Mouse (Mus musculus): Measurements from ENCODE around the gene Megf11.

Gene Megf11

GRCm38 (mm10) chr9:64565915-64566314, 180.5 kb downstream of the Megf11 start:
- DNase-seq (ENCODE audit: low spot score): no peak

- DNase-seq (ENCODE audit: low spot score): no peak
These were observed 180.9 kb downstream of the Megf11 start for GRCm38 (mm10) chr9:64566376-64566775.

GRCm38 (mm10) chr9:64567482-64567881, 182.1 kb downstream of the Megf11 start:
- DNase-seq (ENCODE audit: low spot score): no peak

GRCm38 (mm10) chr9:64568467-64569260, 183.2 kb downstream of the Megf11 start:
- DNase-seq (ENCODE audit: low spot score): no peak

DNA sequence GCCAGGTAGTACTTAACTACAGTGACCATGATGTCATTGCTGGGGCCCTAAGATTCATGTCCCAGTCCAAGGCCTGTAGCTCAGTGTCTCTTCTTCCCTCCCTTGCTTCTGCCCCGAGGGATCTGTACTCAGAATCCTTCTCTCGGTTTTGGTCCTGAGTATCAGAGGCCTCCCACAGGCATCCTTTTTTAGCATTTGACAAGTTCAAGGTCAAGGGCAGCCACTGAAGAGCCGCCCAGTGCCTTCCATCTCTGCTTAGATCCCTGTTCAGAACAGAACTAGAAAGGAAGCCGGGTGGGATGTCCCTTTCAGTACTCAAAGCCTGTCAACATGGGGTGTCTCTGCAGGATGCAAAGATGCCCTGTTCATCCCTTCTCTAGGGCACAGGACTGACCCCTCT, 185.0 kb downstream of the Megf11 start:
- no peak for DNase-seq (ENCODE audit: low spot score)

DNA sequence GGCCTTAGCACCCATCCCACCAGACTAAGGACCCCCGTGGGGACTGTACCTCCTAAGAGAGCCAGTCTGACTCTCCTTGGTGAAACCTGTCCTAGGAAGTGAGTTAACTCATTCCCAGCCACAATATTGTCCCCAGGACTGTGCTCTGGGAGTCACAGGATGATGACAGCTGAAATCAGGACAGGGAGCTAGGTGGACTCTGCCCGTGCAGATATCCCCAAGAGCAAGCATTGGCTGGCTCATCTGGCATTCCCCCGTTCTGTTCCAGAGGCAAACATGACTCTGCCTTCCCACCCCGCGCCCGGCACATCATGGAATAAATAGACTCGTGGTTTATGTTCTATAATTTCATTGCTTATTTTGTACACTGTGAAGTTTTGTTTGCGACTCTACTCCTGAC, 185.7 kb downstream of the Megf11 start:
- DNase-seq (ENCODE audit: low spot score): no peak

- DNase-seq (ENCODE audit: low spot score): no peak
These were observed 187.3 kb downstream of the Megf11 start for GRCm38 (mm10) chr9:64572629-64573190.

GRCm38 (mm10) chr9:64575658-64576057, 190.2 kb downstream of the Megf11 start:
- no peak for DNase-seq (ENCODE audit: low spot score)

- no peak for DNase-seq (ENCODE audit: low spot score)
These were observed 190.9 kb downstream of the Megf11 start for GRCm38 (mm10) chr9:64576143-64576878.

GRCm38 (mm10) chr9:64577156-64577555, 191.7 kb downstream of the Megf11 start:
- no peak for DNase-seq (ENCODE audit: low spot score)

DNA sequence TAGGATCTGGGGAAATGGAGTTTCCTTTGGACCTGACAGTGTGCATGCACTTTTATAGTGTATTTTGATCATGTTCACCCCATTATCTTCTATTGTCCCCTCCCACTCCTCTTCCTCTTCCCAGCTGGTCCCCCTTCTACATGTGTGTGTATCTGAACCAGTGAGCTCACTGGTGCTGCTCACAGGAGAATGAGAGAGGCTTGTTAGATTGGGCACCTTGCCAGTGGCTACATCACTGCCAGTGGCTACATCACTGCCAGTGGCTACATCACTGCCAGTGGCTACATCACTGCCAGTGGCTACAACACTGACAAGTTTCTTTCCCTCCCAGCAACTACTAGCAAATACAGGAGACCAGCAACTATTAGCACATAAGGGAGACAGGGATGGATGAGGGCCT, 192.6 kb downstream of the Megf11 start:
- no peak for DNase-seq (ENCODE audit: low spot score)

GRCm38 (mm10) chr9:64579306-64579705, 193.9 kb downstream of the Megf11 start:
- DNase-seq (ENCODE audit: low spot score): no peak

GRCm38 (mm10) chr9:64586292-64586691, 200.9 kb downstream of the Megf11 start:
- no peak for DNase-seq (ENCODE audit: low spot score)

DNA sequence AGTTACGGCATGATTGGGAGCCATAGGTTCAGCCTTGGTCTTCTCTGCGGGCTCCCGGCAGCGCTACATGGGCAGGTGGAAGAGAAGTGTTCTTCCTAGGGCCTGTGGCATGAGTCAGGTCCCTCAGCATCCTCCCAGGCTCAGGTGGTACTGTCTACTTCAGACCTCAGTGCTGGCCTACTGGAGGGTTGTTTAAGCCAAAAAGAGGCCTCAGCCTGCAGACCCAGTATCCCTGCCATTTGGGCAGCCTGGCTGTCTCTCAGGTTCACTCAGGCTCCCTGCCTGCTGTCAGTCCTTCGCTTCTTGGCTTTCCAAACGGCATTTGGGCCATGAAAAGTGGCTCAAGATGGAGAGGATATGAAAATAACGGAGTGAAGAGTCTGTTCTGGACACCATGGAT, 202.6 kb downstream of the Megf11 start:
- DNase-seq (ENCODE audit: low spot score): no peak

- DNase-seq (ENCODE audit: low spot score): peak; percentile 21
These were observed 205.2 kb downstream of the Megf11 start for GRCm38 (mm10) chr9:64590634-64591041.

GRCm38 (mm10) chr9:64591436-64591835, 206.0 kb downstream of the Megf11 start:
- DNase-seq (ENCODE audit: low spot score): no peak

DNA sequence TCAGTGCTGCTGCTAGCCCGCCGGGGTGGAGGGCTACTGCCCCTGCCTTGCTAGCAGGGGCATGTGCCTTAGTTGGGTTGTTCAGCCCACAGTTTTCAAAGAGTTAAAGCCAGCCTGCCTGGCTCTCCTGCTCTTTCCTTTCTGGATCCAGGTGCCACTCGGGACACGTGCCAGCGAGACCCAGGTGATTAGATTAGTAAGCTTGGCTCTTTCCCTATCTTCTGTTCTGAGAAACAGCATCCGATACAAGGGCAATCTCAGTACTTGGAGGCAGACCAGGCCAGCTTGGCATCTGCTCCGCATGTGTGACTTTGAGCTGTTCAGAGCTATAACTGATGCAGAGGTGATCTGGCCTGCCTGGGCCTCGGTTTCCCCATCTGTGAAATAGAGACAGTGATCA, 209.0 kb downstream of the Megf11 start:
- DNase-seq (ENCODE audit: low spot score): no peak

DNA sequence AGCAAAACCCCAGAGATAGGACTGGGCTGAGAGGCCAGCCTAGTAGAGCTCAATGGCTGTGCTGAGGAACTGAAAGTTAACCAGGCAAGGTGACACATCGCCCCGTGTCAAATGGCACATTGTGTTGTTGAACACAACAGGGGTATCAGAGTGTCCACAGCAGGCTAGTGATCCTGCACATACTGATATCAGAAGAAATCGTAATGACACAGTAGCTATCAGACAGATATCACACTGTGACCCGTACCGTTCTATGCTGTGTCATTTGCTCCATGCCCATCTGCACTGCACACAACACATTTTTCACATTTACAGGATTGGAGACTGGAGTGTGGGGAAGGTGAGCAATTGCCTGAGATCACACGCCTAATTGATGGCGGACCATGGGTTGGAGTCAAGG, 213.0 kb downstream of the Megf11 start:
- DNase-seq (ENCODE audit: low spot score): no peak

- DNase-seq (ENCODE audit: low spot score): no peak
These were observed 215.3 kb downstream of the Megf11 start for GRCm38 (mm10) chr9:64600731-64601130.

- no peak for DNase-seq (ENCODE audit: low spot score)
These were observed 217.5 kb downstream of the Megf11 start for GRCm38 (mm10) chr9:64602895-64603294.

GRCm38 (mm10) chr9:64604217-64604711, 218.8 kb downstream of the Megf11 start:
- no peak for DNase-seq (ENCODE audit: low spot score)

GRCm38 (mm10) chr9:64605077-64605714, 219.8 kb downstream of the Megf11 start:
- no peak for DNase-seq (ENCODE audit: low spot score)
